Mouse (Mus musculus) erythroblast, adult 5-6 weeks (primary cell): Measurements from ENCODE around the gene Pigh. TPM values are rescaled to one million over a fixed set of nuclear protein-coding genes. Genes with fewer than 3 reads are reported as not detected.

ENCODE experiments used
- ATAC-seq: replicated peaks from 2 replicates; pipeline ENCODE4 v1.8.0; 2016; ENCODE audit warnings: moderate number of reproducible peaks, mild to moderate bottlenecking, moderate TSS enrichment, inconsistent platforms; ENCODE audit not compliant: poor library complexity, low FRiP score, severe bottlenecking
- total RNA-seq, 2 experiments: library from RNA; stranded (forward) in 1 of 2; stranded (reverse) in 1 of 2; fragments of 150-400 nt in 1 of 2; fragments of 200-764, 138-1000 nt in 1 of 2; gene quantifications; 2 replicates each; pipeline versions ENCODE4 v1.2.3 to v1.2.4; 2015 to 2017; ENCODE audit warnings: low replicate concordance in 2 of 2

Pigh gene
- total RNA-seq, 2 experiments from 2014 or later: 1.5 to 3.1 TPM

DNA sequence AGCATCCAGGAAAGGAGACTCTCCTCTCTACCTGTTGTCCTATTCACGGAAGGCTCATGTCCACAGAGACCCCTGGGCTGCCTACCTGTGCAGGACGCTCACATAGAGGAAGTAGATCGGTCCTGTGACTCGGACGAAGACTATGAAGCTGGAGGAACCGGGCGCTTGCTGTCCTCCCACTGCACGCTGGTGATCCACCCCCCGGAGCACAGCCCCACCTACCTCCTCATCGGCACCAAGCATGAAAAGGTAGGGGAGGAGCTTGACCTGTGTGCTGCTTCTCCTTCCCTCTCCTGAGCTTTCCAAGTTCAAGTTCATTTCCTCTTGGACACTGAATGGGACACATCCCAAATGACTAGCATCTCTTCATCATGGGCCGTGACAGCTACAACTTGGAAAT, 21.1 kb downstream of the Pigh start:
- no peak for ATAC-seq

DNA sequence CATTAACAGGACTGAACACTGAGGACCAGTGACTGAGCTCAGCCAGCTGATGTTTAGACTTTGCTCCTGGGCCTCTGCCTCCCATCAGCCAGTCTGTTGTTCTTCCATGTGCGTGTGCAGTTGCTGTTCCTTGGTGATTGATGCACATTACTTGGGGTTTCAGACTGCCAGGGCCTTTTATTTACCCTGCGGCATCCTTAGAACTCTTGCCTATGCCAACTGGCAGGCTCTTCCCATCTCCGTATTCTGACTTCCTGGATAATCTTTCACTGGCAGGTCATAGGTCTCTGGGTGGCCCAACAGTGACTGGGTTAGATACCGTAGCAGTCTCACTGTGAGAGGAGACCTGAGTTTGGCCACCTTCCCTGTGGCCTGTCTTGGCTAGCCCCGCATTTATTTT, 21.9 kb downstream of the Pigh start:
- no peak for ATAC-seq

DNA sequence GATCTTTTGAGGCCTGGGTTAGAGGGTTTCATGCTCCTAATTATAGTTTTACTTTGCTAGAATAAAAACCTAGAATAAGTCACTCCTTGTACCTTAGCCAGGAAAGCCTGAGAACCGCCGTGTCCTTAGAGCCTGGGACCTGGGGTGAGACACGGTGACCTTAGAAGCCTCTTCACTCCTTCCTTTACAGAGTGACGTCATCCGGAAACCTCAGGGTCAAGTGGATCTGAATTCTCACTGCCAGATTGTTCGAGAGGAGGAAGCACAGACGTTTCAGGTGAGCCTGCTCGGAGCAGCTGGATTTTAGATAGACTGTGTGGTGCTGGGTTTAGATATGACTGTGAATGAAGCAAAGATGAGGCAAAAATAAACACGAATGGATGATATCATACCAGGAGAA, 23.0 kb downstream of the Pigh start:
- no peak for ATAC-seq

DNA sequence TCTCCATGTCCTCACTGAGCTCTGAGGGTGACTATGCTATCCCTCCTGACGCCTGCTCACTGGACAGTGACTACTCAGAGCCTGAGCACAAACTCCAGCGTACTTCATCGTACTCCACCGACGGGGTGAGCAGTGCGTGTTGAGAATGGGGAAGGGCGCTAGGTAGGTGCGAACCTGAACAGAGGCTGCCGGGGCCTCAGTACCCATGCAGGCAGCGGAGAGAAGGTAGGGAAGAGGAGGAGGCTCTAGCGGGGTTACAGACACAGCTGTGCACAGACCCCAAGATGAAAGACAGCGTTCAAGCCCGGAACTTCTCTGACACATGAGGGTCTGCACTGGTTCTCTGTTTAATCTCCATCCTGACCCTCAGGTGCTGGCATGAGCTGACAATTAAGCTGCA, 25.0 kb downstream of the Pigh start:
- ATAC-seq: no peak

DNA sequence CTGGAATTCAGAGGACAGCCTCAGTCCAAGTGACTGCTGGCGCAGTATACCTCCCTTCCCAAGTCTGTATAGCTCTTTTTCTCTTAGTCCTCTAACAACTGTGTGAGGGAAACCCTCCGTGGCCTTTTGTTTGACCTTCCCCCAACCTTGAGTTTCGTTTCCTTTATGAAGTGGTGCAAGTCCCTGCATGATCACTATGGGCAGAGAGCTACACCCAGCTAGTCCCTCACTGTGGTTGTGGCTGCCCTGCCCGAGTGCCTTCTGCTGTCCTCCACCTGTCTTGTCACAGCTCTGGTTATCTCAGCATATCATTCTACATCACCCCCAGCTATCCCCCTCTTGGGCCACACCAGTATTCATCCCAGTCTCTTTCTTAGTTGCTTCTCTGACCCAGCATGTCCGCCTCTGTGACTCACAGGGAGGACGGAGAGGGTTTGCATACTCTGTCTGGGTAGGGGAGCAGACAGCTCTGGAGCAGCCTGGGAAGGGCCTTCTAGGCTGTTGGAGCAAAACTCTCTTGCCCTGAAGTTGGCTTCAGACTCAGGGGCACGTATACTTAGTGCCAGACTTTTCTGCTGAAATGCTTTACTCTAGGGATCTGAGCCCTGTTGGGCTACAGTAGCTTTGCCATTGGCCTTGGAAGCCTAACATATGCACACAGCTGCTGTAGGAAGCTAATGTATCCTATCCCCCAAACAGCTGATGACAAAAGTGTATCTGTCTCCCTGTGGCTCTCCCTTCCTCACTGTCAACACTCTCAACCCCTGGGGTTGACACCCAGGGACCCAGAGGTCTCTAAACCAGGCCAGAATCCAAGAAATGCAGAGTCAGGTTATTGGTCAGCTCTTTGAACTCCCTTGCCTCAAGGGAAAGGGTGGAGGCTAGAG, 28.4 kb downstream of the Pigh start:
- no peak for ATAC-seq

DNA sequence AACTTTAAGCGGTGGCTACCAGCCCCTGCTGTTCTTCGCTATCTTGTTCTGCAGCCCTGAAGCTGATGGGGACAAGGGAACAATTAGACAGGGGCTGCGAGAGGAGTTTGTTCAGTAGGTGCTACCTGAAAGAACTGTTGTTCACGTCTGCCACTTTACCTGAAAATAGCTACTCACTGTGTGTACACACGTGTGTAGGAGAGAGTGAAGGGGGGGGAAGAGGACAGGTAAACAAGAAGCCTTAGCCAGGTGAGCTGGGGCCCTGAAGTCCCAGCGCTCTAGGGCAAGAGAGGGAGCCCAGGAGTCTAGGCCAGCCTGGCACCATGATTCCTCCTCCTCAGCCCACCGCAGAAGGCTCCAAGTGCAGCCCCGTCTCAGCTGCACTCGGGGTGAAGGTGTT, 29.3 kb downstream of the Pigh start:
- ATAC-seq: no peak

DNA sequence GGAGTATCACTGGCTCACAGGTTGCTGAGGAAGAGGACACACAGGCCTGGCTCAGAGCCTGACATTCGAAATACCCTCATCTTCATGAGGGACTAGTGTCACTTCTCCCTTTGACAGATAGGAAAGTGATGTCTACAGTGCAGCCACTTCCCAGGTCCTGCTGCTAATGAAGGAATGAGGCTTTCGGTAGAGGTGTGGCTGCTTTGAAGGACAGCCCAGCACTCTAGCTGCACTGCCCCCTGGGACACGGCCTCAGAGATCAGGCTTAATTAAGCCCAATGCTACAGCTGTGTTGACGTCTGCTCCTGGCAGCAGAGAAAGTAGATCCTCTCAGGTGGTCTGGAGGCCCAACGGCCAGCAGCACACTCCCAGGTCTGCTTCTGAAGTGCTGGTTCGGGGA, 29.9 kb downstream of the Pigh start:
- no peak; the same call in 1 of the 2 replicates for ATAC-seq

DNA sequence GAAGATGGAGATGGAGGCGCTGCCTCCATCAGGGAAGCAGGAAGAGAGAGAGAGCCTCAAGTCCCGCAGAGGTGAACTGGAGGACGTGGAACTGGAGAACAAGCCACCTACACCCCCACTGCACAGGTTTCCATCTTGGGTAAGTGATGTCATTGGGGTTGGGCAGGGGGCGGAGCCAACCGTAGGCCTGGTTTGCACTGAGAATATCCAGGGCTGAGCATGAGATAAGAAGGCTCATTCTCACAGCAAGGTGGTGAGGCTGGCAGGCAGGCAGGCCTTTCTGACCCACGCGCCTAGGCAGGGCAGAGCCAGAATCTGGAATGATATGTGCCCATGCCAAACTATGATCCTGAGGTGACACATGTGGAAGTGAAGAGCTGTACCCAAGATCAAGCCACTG, 34.2 kb downstream of the Pigh start:
- ATAC-seq: no peak

DNA sequence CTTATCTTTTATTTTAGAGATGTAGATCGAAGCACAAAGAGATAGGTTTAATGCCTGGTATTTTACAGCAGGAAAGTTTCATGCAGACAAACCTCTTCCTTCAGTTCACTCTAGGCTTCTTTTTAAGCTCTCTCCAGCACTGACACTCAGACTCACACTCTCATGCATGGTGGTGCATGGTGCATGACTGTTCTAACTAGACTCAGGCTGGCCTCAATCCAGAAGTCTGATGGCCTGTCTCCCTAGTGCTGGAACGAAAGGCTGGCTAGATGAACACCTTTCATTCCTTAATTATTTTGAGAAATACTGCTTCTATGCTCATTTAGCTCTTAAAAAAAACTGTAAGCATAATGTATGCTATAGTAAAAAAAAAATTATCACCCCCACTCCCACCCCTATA, 37.4 kb downstream of the Pigh start:
- no peak for ATAC-seq

DNA sequence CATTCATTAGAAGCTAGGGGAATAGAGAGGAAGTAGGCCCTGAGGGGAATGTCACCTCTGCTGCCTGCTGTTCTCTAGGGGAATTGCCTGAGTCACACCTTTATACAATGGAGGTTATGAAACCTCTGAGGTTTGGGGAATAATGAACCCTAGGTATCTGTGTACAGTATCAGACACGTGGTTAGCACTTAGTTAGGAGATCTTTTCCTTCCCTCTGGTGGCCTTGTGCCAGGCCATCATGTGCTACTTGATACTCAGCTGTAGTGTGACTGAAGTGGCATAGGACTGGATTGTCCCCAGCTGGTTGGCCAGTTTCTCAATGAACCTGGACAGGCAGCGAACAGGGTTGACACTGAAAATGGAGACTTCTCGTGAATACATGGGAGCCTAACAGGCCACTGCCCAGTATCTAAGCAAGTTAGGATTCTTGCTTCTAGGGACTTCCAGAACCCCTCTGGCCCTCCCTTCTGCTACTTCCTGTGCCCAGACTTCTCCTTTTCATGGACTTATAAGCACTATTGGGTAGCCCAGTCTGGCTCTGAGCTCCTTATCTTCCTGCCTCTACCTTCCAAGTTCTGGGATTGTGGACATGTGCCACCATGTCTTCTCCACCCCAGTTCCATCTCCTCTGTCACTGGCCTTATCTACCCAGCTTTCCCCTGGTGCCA, 38.8 kb downstream of the Pigh start:
- ATAC-seq: no peak

DNA sequence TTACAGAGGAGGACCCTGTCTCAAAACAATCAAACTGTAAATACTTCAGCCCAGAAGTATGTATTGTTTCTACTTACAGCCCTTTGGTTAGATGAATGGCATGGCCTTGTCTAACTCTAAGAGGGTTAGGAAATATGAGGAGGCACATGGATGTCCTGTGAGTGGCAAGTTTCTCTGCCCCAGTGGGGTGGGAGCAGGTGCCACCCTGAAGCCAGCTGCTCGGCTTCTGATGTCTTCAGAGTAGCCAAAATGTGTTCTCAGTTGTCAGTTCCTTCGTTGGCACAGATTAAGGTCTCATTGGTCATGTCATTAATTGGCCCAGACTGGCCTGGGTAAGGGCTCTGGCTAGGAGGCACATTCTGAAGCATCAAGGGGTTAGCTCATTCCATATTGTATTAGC, 39.6 kb downstream of the Pigh start:
- ATAC-seq: no peak

DNA sequence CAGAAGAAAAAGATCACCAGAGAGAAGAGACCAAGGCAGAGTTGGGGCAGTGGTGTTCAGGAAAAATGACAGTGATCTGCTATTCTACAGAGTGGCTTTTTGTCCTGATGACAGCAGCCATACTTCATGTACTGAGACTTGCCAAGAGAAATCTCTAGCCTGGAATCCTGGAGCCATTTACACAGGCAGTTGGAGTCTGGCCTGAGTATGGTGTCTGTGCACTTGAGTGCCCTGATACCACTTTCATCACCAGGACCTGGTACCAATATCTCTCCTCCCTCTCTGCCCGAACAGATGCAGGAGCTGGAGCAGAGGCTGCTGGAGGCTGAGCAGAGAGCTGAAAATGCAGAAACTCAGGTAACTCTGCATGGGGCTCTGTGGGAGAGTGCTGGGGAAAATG, 40.6 kb downstream of the Pigh start:
- ATAC-seq: no peak

DNA sequence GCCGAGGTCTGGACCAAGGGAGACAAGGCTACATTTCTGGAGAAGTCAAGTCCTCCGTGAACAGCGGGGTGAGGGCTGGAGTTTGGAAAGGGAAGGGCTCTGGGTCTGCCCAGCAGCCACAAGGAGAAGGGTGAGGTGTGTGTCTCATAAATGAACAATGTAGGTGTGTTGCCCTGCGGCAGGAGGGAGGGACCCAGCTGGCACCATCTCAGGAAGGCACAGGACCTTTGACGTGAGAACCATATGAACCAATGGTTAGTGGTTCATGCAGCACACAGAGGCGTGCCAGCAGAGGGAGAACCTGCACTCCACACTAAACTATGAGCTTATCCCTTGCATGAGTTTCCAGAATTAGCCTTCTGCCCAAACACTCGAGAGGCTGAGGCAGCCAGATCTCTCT, 42.2 kb downstream of the Pigh start:
- ATAC-seq: no peak

DNA sequence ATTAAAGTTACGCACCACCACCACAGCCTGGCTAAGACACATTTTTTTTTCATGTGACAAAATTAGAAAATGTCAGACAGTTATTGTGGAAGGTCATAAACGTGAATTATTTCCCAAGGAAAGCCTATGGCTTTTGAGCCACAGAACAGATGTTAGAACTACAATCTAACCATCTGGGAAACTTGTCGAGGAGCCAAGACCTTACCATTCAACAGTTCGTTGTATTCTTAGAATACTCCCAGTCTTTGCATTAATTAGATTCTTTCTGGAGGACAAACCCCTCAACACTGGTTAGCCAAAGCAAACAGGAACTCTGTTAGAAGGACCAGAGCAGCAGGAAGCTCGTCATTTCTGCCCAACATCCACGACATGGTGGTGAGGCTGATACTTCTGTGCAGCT, 43.3 kb downstream of the Pigh start:
- no peak for ATAC-seq

DNA sequence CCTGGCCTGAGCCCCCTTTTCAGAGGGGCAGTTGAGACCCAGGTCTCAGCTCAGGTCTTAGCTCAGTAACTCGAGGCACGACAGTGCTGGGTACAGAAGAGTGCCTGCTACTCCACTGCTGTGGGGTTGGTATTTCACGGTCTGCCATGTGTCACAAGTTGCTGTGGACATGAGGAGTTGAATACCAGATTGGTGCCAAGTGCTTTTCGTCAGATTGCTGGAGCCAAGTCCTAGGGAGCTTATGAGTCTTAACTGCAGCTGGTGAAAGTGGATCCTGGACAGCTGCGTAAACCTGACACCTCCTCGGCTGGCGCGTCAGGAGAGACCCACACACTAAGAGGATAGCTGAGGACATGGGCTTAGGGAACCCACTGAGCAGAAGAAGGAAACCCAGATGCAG, 44.8 kb downstream of the Pigh start:
- no peak for ATAC-seq

DNA sequence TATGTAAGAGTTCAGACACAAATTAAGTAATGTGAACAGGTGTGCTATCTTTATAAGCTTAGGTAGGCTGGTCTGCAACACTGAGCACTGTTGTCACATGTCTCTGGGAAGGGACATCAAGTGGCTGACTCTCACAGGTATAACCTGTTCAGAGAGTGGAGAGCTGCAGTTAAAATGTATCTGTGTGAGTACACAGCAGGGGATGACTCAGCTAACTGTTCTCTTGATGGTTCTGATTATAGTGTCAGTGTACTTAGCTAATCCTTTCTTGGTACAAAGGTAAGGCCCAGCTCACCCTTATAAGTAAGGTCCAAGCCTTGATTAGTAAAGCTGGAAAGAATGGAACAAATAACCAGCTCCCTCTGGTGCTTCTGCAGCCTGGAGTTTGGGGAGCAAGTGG, 48.0 kb downstream of the Pigh start:
- ATAC-seq: no peak

DNA sequence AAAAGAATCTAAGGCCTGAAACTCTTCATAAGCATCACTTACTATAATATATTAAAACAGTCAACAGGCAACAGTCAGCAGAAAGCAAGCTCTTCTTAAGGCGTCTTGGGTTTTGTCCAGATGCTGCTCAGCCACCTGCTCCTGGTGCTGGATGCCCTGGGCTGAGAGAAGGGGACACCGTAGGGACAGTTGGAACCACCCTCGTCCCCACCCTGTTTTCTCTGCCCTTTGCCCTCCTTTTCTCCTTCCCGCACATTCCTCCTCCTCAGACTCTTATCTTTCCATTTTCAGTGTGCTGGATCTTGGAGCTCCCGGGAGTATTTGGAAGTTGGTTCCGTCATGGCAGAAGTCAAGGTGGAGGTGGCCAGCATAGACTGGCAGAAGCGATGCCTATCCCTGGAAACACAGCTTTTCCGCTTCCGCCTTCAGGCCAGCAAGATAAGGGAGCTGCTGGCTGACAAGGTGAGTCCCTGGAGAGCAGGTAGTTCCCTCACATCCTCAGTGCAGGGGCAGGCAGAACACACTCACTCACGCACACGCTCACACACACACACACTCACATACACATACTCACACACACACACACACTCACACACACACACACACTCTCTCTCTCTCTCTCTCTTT, 49.1 kb downstream of the Pigh start:
- no peak for ATAC-seq

DNA sequence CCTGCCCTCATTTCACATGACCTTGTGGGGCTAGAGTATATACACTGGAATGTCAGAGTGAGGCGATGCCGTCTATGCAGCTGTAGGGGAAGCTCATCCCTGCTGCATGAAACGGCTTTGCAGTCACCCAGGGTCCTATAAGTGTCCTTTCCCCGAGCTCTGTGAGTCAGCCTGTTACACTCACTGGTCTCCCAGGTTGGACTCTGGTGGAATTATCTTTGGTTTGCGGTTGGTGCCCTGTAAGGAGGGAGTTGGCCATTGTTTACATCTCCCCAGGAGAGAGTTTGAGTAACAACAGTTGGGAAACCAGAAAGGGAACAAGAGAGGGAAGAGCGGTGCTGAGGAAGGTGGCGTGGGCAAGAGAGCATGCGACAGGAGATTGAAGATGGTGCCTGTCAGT, 49.7 kb downstream of the Pigh start:
- ATAC-seq: no peak

DNA sequence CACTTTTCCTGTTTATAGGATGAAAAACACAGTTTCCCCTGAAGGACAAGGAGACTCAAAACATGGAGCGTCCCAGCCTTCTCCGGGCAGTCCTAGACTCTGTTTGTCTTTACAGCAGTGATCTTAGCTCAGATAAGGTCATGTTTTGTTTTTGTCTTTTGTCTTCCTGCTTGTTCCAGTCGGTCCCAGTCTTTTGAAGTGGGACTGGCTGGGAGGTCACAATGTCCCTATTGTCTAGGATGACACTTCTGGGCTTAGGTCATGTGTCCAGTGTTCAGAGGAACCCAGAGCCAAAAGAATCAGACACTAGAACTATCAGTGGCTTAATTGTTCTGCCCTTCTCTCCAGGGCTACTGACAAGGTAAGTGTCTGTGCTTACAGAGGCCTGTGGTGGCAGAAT, 54.1 kb downstream of the Pigh start:
- ATAC-seq: no peak

DNA sequence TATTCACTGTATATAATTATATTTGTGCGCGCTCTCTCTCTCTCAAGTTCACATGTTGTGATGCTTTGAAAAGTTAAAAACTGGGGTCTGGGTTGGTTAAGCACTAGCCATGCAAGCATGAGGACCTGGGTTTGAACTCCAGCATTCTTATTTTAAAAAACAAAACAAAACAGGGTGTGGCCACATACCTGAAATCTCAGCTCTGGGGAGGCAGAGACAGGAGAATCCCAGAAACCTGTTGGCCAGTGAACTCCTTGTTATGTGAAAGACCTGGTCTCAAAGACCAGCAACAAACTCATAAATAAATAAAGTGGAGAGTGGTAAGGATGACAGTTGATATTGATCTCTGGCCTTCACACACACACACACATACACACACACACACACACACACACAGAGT, 55.1 kb downstream of the Pigh start:
- ATAC-seq: no peak
